Mouse (Mus musculus) intestine, postnatal 0 days (tissue): ENCODE results near the gene Smad5. TPM values are rescaled to one million over a fixed set of nuclear protein-coding genes. Genes with fewer than 3 reads are reported as not detected.

Source experiments
- ATAC-seq: fragments of 200-750 bp; cut with Nextera tagmentation; 2 replicates; pipeline ENCODE4 v1.8.0; 2017; ENCODE audit warnings: mild to moderate bottlenecking, moderate TSS enrichment, moderate library complexity
- H3K27ac ChIP-seq: fragments of 300-500 bp; sonication (generic); 2 replicates; pipeline ENCODE4 v1.5.1; 2014; ENCODE audit warnings: mild to moderate bottlenecking, low read depth, low read length, moderate library complexity
- H3K27me3 ChIP-seq: fragments of 300-500 bp; sonication (generic); replicated peaks from 2 replicates; pipeline ENCODE4 v1.6.1; 2014; ENCODE audit warnings: low read length, mixed read lengths; ENCODE audit not compliant: control insufficient read depth, insufficient read depth
- H3K36me3 ChIP-seq: fragments of 300-500 bp; sonication (generic); 2 replicates; pipeline ENCODE4 v1.6.1; 2014; ENCODE audit warnings: mild to moderate bottlenecking, moderate library complexity; ENCODE audit not compliant: control insufficient read depth, insufficient read depth
- H3K4me1 ChIP-seq: fragments of 300-500 bp; sonication (generic); replicated peaks from 2 replicates; pipeline ENCODE4 v1.6.1; 2014; ENCODE audit warnings: antibody characterized with exemption, low read length, mixed read lengths; ENCODE audit not compliant: control insufficient read depth, insufficient read depth
- H3K4me2 ChIP-seq: fragments of 300-500 bp; sonication (generic); replicated peaks from 2 replicates; pipeline ENCODE4 v1.6.1; 2014; ENCODE audit warnings: low read depth, mild to moderate bottlenecking, moderate library complexity
- H3K4me3 ChIP-seq: fragments of 300-500 bp; sonication (generic); 2 replicates; pipeline ENCODE4 v1.5.1; 2014; ENCODE audit warnings: low read depth, low read length
- H3K9ac ChIP-seq: fragments of 300-500 bp; sonication (generic); 2 replicates; pipeline ENCODE4 v1.6.1; 2014; ENCODE audit warnings: mild to moderate bottlenecking, low read depth, low read length
- H3K9me3 ChIP-seq: fragments of 300-500 bp; sonication (generic); 2 replicates; pipeline ENCODE4 v1.6.1; 2016; ENCODE audit warnings: mixed run types; ENCODE audit not compliant: control insufficient read depth
- CTCF ChIP-seq: sonication (generic); IDR thresholded peaks from 2 replicates; pipeline ENCODE4 v1.5.1; 2016; ENCODE audit warnings: low read depth, mild to moderate bottlenecking, control low read depth, antibody characterized with exemption, moderate library complexity
- WGBS: fragments of 180-500 bp; shearing (Covaris S2); extraction: QIAGEN DNeasy Blood & Tissue Kit; methylation state at CpG from one replicate; pipeline ENCODE4 v1.1.7; 2014; 5-methylcytosine and 5-hydroxymethylcytosine counted together
- polyA plus RNA-seq: library from polyadenylated mRNA; unstranded; fragments of >200 nt; fragmentation: Nextera tagmentation; extraction: Ambion mirVana; gene quantifications from 2 replicates; pipeline ENCODE4 v1.2.1, GENCODE M21; 2015

The Smad5 gene
- polyA plus RNA-seq, 1 experiment from 2014 or later = 8.5 TPM

GRCm38 (mm10) chr13:56704596-56704995 is 1.8 kb downstream of the Smad5 start:
- H3K4me2 ChIP-seq = peak overlapping the region; percentile 75; the same call in 1 of the 2 replicates
- no peaks in the 10 kb centered on the region for H3K27me3 ChIP-seq
- no peak for TF ChIP-seq CTCF
- no peaks in the 10 kb centered on the region for H3K36me3 ChIP-seq
- WGBS = 60% methylated on average over 2 of the region's 2 CpGs
- H3K9ac ChIP-seq = no peak overlapping the region
- peak overlapping the region; percentile 70 for H3K4me3 ChIP-seq
- no peak overlapping the region; the same call in 1 of the 2 replicates for H3K27ac ChIP-seq
- ATAC-seq = no peak
- H3K9me3 ChIP-seq = no peaks in the 10 kb centered on the region
- H3K4me1 ChIP-seq = no peaks in the 10 kb centered on the region; the same call in 1 of the 2 replicates

DNA sequence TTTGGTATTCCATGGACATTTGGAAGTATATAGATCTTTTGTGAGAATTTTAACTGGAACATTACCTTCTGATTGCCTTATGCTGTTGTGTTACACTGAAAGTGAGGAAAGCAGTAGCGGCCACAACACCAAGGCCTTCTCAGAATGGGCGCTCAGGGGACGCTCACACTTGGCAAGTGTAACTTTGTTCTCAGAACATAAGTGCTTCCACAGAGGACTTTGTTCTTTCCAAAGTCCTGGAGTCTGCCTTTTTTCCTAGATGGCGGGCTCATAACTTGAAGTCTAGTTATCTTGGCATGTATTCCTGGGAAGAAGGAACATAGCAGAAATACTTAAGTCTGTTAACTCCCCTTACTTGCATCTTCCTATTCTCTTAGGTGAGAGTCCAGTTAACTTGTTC is 4.3 kb downstream of the Smad5 start:
- Histone ChIP-seq H3K9ac (no peak overlapping the region), H3K9me3 (no peaks in the 10 kb centered on the region), H3K4me1 (peaks cover 4% of the 10 kb centered on the region), H3K27ac (peak overlapping the region; percentile 11), H3K27me3 (no peaks in the 10 kb centered on the region), H3K4me3 (no peak overlapping the region), H3K36me3 (no peaks in the 10 kb centered on the region), H3K4me2 (peak overlapping the region; percentile 24)
- 49% methylated on average over 4 of the region's 4 CpGs for WGBS
- no peak for TF ChIP-seq CTCF
- ATAC-seq = no peak

DNA sequence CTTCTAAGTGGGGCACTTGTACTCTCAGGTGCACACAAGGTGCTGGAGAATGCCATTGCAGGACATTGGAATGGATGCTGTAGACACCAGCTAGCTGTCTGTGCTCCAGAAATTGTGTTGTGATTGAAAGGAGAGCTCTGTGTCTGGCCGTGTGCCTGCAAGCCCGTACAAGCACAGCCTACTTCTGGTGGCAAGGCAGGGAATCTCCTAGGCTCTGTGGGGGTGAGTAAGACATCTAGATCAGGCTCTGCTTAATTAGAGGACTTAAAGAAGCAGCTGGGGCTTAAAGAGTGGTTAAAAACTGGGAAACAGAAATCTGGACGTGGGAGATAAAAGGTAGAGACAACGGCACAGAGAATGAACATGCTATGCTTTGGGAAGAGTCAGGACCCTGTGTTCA is 4.8 kb downstream of the Smad5 start:
- peaks cover 4% of the 10 kb centered on the region for H3K4me1 ChIP-seq
- peak overlapping the region; percentile 24 for H3K4me2 ChIP-seq
- H3K9ac ChIP-seq = no peak overlapping the region
- H3K27me3 ChIP-seq = no peaks in the 10 kb centered on the region
- H3K4me3 ChIP-seq = no peak overlapping the region
- H3K9me3 ChIP-seq = no peaks in the 10 kb centered on the region
- peak overlapping the region; percentile 42; the same call in 1 of the 2 replicates for H3K27ac ChIP-seq
- no peak for TF ChIP-seq CTCF
- ATAC-seq = no peak
- WGBS = 81% methylated on average over 4 of the region's 4 CpGs
- no peaks in the 10 kb centered on the region for H3K36me3 ChIP-seq

- no peaks in the 10 kb centered on the region for H3K27me3 ChIP-seq
- peak overlapping the region; percentile 22; the same call in 1 of the 2 replicates for H3K9ac ChIP-seq
- no peak for TF ChIP-seq CTCF
- peak overlapping the region; percentile 36; the same call in 1 of the 2 replicates for H3K27ac ChIP-seq
- H3K4me2 ChIP-seq = no peak overlapping the region
- no peaks in the 10 kb centered on the region for H3K9me3 ChIP-seq
- WGBS = 37% methylated on average over 2 of the region's 2 CpGs
- peaks cover 4% of the 10 kb centered on the region for H3K4me1 ChIP-seq
- no peak for ATAC-seq
- H3K4me3 ChIP-seq = no peak overlapping the region
- H3K36me3 ChIP-seq = no peaks in the 10 kb centered on the region
These were observed 7.8 kb downstream of the Smad5 start for GRCm38 (mm10) chr13:56710620-56711019.

- H3K4me3 ChIP-seq = no peak overlapping the region
- H3K4me2 ChIP-seq = no peak overlapping the region
- H3K36me3 ChIP-seq = no peaks in the 10 kb centered on the region
- TF ChIP-seq CTCF = no peak
- H3K9me3 ChIP-seq = no peaks in the 10 kb centered on the region
- ATAC-seq = no peak
- H3K4me1 ChIP-seq = peaks cover 4% of the 10 kb centered on the region
- no peaks in the 10 kb centered on the region for H3K27me3 ChIP-seq
- WGBS = 96% methylated on average over 2 of the region's 2 CpGs
- no peak overlapping the region for H3K9ac ChIP-seq
- no peak overlapping the region for H3K27ac ChIP-seq
These were observed 9.4 kb downstream of the Smad5 start for GRCm38 (mm10) chr13:56712221-56712620.

DNA sequence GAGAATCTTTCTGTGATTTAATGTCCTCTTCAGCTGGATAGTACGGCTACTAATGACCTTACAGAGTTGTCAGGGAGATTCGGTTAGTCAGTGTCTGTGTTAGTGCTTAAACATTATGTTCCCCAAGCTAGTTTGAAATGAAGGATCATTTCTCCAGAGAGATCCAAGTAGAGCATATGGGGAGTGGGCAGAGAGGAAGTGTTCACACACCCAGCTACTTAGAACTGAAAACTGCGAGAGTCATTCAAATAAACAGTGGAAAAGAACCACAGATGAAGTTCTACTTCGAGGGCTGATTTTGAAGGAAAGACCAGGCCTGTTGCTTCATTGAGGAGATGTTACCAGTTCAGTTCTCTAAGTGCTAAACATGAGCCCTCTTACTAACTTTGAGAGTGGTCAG is 23.7 kb downstream of the Smad5 start:
- no peak for ATAC-seq
- no peak overlapping the region for H3K4me3 ChIP-seq
- H3K4me1 ChIP-seq = no peaks in the 10 kb centered on the region
- 73% methylated on average over 4 of the region's 4 CpGs for WGBS
- H3K9ac ChIP-seq = no peak overlapping the region
- H3K4me2 ChIP-seq = no peak overlapping the region
- H3K9me3 ChIP-seq = no peaks in the 10 kb centered on the region
- H3K36me3 ChIP-seq = peaks cover 37% of the 10 kb centered on the region
- H3K27me3 ChIP-seq = no peaks in the 10 kb centered on the region
- no peak for TF ChIP-seq CTCF
- no peak overlapping the region for H3K27ac ChIP-seq

DNA sequence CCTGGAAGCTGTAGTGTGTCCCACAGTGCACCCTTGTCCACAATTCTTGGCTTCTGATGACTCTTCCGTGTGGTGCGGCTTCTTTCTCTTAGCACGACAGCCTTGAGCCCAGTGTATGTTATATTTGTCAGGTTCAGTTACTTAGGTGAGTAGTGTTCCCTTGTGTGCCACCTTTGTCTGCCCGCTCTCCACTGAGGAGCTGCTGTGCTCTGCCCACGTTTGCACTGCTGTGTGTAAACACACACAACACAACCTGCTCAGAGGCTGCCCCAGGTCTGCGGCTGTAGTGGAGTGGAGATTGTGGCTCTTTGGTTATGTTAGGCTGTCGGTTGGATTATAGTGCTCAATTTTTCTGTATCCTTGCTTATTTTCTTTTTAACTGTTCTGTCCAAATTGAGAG is 26.2 kb downstream of the Smad5 start:
- TF ChIP-seq CTCF = no peak
- Histone ChIP-seq H3K4me2 (no peak overlapping the region), H3K36me3 (peaks cover 50% of the 10 kb centered on the region), H3K4me1 (no peaks in the 10 kb centered on the region), H3K27me3 (no peaks in the 10 kb centered on the region), H3K9me3 (no peaks in the 10 kb centered on the region), H3K27ac (no peak overlapping the region), H3K4me3 (no peak overlapping the region), H3K9ac (no peak overlapping the region)
- no peak for ATAC-seq
- WGBS = 91% methylated on average over 7 of the region's 7 CpGs
